Mouse (Mus musculus) erythroblast, embryonic 14.5 days (primary cell): Measurements from ENCODE around the gene Cd160. TPM values are rescaled to one million over a fixed set of nuclear protein-coding genes. Genes with fewer than 3 reads are reported as not detected.

Experiments
- H3K27me3 ChIP-seq: 2 replicates; pipeline ENCODE4 v1.6.1; 2012; ENCODE audit warnings: inconsistent platforms; ENCODE audit not compliant: control insufficient read depth
- H3K36me3 ChIP-seq: 2 replicates; pipeline ENCODE4 v1.6.1; 2012; ENCODE audit warnings: mild to moderate bottlenecking, inconsistent platforms; ENCODE audit not compliant: control insufficient read depth
- H3K4me1 ChIP-seq: 2 replicates; pipeline ENCODE4 v1.6.1; 2012; ENCODE audit warnings: inconsistent platforms; ENCODE audit not compliant: control insufficient read depth
- H3K4me3 ChIP-seq: replicated peaks from 2 replicates; pipeline ENCODE3; 2012; ENCODE audit warnings: moderate library complexity, mild to moderate bottlenecking, inconsistent platforms
- H3K9me3 ChIP-seq: 2 replicates; pipeline ENCODE4 v1.6.1; 2012; ENCODE audit warnings: low read length, inconsistent platforms, mixed read lengths; ENCODE audit not compliant: control insufficient read depth
- GATA1 ChIP-seq: IDR thresholded peaks from 2 replicates; pipeline ENCODE4 v1.6.1; 2012; ENCODE audit warnings: low read length, inconsistent platforms, mixed read lengths
- TAL1 ChIP-seq: IDR thresholded peaks from 3 replicates; pipeline ENCODE4 v1.6.1; 2012; ENCODE audit warnings: low read length, inconsistent platforms, mixed read lengths
- polyA plus RNA-seq: library from polyadenylated mRNA; stranded (reverse); fragments of >175 nt; gene quantifications from 2 replicates; pipeline ENCODE4 v1.2.3, GENCODE M21; 2012

Gene Cd160
- polyA plus RNA-seq, 1 experiment = not detected

DNA sequence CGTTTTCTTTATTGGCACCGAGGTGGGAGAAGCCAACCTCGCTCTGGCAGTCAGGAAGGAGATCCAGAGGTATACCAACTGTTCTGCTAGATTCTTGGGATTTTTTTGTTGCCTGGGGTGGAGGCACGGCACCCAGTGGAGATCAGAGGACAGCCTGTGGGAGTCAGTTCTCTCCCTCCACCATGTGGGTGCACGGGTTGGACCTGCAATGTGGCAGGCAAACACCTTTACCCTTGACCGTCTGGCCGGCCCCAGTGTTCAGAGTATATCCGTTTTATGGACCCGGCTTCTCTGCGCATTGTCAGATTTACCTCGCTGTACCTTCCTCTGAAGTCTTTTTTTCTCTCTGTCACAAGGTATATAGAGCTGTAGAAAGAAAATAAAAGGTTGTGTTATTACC, 28.9 kb downstream of the Cd160 start:
- no peaks in the 10 kb centered on the region for H3K4me1 ChIP-seq
- no peaks in the 10 kb centered on the region for H3K27me3 ChIP-seq
- H3K4me3 ChIP-seq = no peak overlapping the region
- peaks cover 3% of the 10 kb centered on the region; the same call in 1 of the 2 replicates for H3K36me3 ChIP-seq
- no peaks in the 10 kb centered on the region for H3K9me3 ChIP-seq
- no peak for TF ChIP-seq GATA1
- no peak for TF ChIP-seq TAL1

DNA sequence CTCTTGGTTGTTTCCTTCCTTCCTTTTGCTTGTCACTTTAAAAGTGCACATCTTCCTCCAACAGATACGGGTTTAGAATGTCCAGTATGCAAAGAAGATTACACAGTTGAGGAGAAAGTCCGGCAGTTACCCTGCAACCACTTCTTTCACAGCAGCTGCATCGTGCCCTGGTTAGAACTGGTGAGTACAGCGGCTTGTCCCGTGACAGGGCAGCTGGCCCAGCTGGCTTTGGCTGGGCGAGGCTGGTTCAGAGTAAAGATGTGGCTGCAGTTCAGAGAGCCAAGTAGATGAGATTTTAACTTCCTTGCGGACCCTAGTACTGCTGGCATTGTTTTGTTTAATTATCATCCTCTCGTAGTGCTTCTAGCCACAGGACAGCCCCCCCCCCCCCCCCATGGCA, 40.6 kb downstream of the Cd160 start:
- no peak for TF ChIP-seq TAL1
- no peak for TF ChIP-seq GATA1
- Histone ChIP-seq H3K36me3 (peaks cover 52% of the 10 kb centered on the region), H3K4me1 (peaks cover 2% of the 10 kb centered on the region; the same call in 1 of the 2 replicates), H3K27me3 (no peaks in the 10 kb centered on the region), H3K9me3 (no peaks in the 10 kb centered on the region), H3K4me3 (no peak overlapping the region)

DNA sequence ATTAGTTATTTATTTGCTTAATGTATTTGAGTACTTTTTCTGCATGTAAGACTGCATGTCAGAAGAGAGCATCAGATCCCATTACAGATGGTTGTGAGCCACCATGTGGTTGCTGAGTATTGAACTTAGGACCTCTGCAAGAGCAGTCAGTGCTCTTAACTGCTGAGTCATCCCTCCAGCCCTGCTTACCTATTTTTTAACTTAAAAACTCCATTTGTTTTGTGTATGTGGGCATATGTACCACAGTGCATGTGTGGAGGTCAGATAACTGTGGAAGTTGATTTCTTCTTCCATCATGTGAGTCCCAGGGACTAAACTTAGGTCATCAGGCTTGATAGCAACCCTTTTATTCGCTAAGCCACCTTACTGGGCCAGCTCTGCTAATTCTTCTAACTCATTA, 41.4 kb downstream of the Cd160 start:
- Histone ChIP-seq H3K4me3 (no peak overlapping the region), H3K9me3 (no peaks in the 10 kb centered on the region), H3K4me1 (peaks cover 2% of the 10 kb centered on the region; the same call in 1 of the 2 replicates), H3K36me3 (peaks cover 49% of the 10 kb centered on the region), H3K27me3 (no peaks in the 10 kb centered on the region)
- TF ChIP-seq GATA1 = no peak
- no peak for TF ChIP-seq TAL1

DNA sequence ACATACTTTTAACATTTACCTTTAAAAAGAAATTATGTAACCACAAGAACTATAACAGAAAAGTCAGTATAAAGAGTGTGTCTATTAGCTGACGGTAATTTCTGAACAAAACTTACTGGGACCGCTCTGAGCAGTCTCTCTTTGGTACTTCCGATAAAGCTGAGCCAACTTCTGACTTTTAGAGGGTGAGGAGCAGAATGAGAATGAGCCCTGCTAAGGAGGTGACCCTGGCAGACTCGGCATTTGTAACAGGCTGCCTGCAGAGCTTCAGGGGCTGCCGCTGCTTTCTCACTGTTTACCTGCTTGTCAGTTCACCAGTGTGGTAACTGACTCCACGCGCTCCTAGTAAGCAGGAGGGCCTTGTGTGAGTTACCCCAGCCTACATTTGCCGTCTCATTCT, 46.9 kb downstream of the Cd160 start:
- Histone ChIP-seq H3K27me3 (no peaks in the 10 kb centered on the region), H3K36me3 (peaks cover 21% of the 10 kb centered on the region), H3K4me3 (no peak overlapping the region), H3K4me1 (no peaks in the 10 kb centered on the region), H3K9me3 (no peaks in the 10 kb centered on the region)
- no peak for TF ChIP-seq GATA1
- TF ChIP-seq TAL1 = no peak

DNA sequence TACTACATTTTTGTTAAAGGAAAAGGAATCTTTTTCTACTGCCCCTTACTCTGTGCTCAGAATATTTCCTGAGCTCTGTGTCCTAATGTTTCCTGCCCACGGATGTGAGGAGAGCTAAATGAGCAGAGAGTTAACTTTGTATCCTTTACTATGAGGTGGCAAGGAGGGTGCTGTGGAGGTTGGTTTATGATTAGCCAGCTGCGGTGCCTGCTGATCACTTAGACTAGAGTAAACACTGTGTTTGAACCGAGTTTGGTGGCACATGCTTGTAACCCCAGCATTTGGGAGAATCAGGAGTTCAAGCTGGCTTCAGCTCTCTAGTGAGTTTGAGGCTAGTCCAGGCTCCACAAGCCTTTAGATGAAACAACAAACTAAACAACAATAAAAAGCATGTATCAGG, 52.0 kb downstream of the Cd160 start:
- TF ChIP-seq GATA1 (no peak), TAL1 (no peak)
- H3K27me3 ChIP-seq = no peaks in the 10 kb centered on the region
- no peak overlapping the region for H3K4me3 ChIP-seq
- no peaks in the 10 kb centered on the region for H3K9me3 ChIP-seq
- H3K4me1 ChIP-seq = peaks cover 11% of the 10 kb centered on the region
- peaks cover 7% of the 10 kb centered on the region for H3K36me3 ChIP-seq

DNA sequence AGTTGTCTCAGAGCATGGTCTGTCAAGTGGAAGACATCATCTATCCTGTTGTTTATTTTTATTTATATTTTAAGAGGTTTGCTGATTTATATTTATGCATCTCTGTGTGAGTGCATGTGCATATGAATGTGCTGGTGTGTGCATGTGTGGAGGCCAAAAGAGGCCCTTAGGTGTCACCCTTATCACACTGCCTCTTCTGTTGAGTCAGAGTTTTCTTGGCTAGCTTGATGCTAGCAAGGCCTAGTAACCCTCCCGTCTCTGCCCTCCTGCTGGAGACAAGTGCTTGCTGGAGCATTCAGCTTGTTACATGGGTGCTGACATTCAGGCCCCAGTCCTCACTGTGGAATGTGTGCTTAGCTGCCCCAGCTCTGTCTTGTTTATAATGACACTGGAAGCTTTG, 56.2 kb downstream of the Cd160 start:
- Histone ChIP-seq H3K4me3 (no peak overlapping the region), H3K9me3 (no peaks in the 10 kb centered on the region), H3K36me3 (peaks cover 7% of the 10 kb centered on the region), H3K27me3 (no peaks in the 10 kb centered on the region), H3K4me1 (peaks cover 11% of the 10 kb centered on the region)
- no peak for TF ChIP-seq TAL1
- TF ChIP-seq GATA1 = no peak

DNA sequence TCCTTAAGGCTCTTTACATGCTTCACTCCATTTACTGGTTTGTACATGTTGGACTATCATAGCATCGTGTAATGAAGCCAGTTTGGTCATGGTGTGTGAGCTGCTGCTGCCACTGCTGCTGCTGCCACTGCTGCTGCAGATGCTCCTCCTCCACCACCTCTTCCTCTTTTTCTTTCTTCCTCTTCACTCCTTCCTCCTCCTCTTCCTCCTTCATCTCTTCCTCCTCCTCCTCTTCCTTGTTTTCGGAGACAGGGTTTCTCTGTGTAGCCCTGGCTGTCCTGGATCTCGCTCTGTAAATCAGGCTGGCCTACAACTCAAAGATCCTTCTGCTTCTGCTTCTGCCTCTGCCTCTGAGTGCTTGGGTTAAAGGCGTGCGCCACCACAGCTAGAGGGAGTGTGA, 59.2 kb downstream of the Cd160 start:
- H3K4me3 ChIP-seq = no peak overlapping the region
- H3K27me3 ChIP-seq = no peaks in the 10 kb centered on the region
- peaks cover 11% of the 10 kb centered on the region for H3K4me1 ChIP-seq
- peaks cover 3% of the 10 kb centered on the region; the same call in 1 of the 2 replicates for H3K36me3 ChIP-seq
- TF ChIP-seq GATA1 = no peak
- TF ChIP-seq TAL1 = no peak
- no peaks in the 10 kb centered on the region for H3K9me3 ChIP-seq

DNA sequence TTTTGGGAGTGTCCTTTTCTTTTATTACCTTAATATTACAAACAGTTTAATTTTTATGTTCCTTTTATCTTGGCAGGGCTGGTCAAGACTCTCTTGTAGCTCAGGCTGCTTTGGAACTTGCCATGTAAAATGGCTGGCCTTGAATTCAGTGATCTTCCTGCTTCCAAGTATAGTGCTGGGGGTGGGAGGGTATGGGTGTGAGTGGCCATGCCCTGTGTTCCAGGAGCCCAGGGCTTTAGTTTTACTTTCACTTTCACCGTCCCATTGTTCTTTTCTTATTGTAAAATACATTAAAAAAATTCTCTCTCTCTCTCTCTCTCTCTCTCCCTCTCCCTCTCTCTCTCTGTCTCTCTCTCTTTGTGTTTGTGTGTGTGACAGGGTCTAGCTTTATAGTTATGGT, 64.6 kb downstream of the Cd160 start:
- Histone ChIP-seq H3K36me3 (peaks cover 7% of the 10 kb centered on the region; the same call in 1 of the 2 replicates), H3K9me3 (no peaks in the 10 kb centered on the region), H3K4me1 (peaks cover under 1% of the 10 kb centered on the region; the same call in 1 of the 2 replicates), H3K4me3 (no peak overlapping the region), H3K27me3 (no peaks in the 10 kb centered on the region)
- TF ChIP-seq TAL1 (no peak), GATA1 (no peak)

DNA sequence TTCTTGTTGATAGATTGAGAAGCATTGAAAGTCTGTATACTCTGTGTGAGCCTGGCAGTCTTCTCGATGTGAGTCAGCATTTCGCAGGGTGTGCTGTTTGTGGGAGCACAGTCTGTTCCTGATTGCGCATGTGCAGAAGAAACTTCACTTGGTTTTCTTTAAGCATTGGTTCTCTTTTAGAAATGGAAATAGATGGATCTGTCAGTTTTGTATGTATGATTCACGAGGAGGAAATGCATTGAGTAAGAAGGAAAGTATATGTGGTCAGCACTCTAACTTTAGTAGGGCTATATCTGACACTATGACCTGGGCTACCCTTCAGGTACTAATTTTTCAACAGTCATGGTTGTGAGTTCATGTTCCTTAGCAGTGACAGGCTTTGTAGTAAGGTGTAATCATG, 69.5 kb downstream of the Cd160 start:
- Histone ChIP-seq H3K4me3 (no peak overlapping the region), H3K9me3 (no peaks in the 10 kb centered on the region), H3K4me1 (peaks cover 2% of the 10 kb centered on the region; the same call in 1 of the 2 replicates), H3K36me3 (peaks cover 4% of the 10 kb centered on the region; the same call in 1 of the 2 replicates), H3K27me3 (no peaks in the 10 kb centered on the region)
- TF ChIP-seq TAL1 = no peak
- no peak for TF ChIP-seq GATA1

DNA sequence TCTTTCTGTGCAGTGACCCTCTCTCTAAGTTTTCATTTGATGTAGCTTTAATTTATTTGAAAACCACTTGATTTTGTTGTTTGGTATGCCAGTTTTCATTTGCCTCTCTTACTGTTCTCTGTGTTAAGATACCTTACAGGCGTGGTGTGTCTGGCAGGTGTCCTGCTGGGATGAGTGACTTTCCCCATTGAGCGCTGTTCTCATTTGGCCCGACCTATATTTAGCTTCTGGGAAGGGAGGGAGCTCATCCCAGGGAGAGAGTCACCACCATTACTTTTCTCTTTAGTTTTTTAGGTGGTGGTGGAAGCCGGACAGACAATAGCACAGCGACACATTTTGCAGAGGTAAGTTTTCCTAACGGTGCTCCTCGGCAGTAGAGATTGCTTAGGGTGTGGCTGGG, 71.5 kb downstream of the Cd160 start:
- Histone ChIP-seq H3K4me1 (peaks cover 2% of the 10 kb centered on the region; the same call in 1 of the 2 replicates), H3K36me3 (peaks cover 2% of the 10 kb centered on the region; the same call in 1 of the 2 replicates)
- TF ChIP-seq GATA1 (no peak), TAL1 (no peak)

More for the DNA sequence above, 71.5 kb downstream of the Cd160 start:
- Histone ChIP-seq H3K9me3 (no peaks in the 10 kb centered on the region), H3K27me3 (no peaks in the 10 kb centered on the region), H3K4me3 (no peak overlapping the region)
